Mouse (Mus musculus) olfactory bulb, adult 2 months (tissue): ENCODE data around the gene Nol8. TPM values are rescaled to one million over a fixed set of nuclear protein-coding genes. Genes with fewer than 3 reads are reported as not detected.
A peak's percentile ranks its signal among the peaks of the same experiment; 100 is the strongest.

Source experiments
- H3K27ac ChIP-seq: fragments of 200-500 bp; 2 replicates; pipeline ENCODE4 v1.5.1; 2012; ENCODE audit warnings: low read depth, low read length; ENCODE audit not compliant: insufficient read depth
- H3K4me1 ChIP-seq: fragments of 200-500 bp; 2 replicates; pipeline ENCODE4 v1.6.1; 2012; ENCODE audit warnings: low read length; ENCODE audit not compliant: control insufficient read depth, insufficient read depth
- H3K4me3 ChIP-seq: fragments of 200-500 bp; 2 replicates; pipeline ENCODE4 v1.5.1; 2012; ENCODE audit warnings: mild to moderate bottlenecking, low read depth, low read length, moderate library complexity; ENCODE audit not compliant: insufficient read depth
- CTCF ChIP-seq: fragments of 200-500 bp; IDR thresholded peaks from 2 replicates; pipeline ENCODE4 v1.5.1; 2012; ENCODE audit warnings: low read depth, mild to moderate bottlenecking, low read length, moderate library complexity; ENCODE audit not compliant: insufficient read depth
- POLR2A ChIP-seq: fragments of 200-500 bp; IDR thresholded peaks from 2 replicates; pipeline ENCODE4 v1.6.1; 2012; ENCODE audit warnings: mild to moderate bottlenecking, low read depth, low read length, moderate library complexity; ENCODE audit not compliant: insufficient read depth
- WGBS: fragments of 180-500 bp; shearing (Covaris S2); methylation state at CpG from one replicate; pipeline ENCODE4 v1.1.7; 2018; 5-methylcytosine and 5-hydroxymethylcytosine counted together
- polyA plus RNA-seq: library from polyadenylated mRNA; stranded (reverse); fragments of >200 nt; gene quantifications from 2 replicates; pipeline ENCODE4 v1.2.4, GENCODE M21; 2012; ENCODE audit warnings: low replicate concordance; ENCODE audit not compliant: missing spikeins, insufficient read depth, insufficient read length

Gene Nol8
- polyA plus RNA-seq = not detected in 2 replicates

DNA sequence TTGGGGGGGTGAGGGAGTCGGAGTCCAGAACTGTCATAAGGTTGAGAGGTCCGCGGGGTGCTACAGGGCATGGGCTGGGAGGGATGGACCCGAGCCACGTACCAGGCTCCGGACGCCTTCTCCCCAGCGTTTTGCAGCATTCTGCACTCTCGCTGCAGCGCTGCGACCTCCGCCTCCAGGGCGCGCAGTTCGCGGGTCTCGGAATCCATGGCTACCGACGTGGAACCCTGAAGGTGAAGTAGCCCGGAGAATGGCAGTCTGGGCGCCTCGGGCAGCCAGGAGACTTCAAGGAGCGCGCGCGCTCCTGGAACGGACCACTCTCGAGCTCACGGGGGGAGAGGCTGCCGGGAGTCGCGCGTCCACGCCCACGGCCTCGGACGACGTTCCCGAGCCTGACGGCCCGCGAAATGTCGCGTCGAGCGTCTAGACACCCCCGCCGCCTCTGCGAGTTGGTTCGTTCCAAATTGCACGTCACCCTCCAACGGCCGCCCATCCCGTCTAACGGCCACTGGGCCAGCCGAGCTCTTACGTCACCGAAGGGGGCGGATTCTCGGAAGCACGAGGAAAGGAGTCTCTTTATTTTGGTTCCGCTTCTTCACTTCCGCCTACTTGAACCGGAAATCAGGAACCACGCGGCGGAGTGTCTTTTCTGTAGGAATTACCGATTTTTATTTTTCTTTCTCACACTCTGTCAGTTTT lies at the start of gene Nol8, which contains the start of gene Cenpp:
Gene Nol8, plus strand, starts transcription at position 598 of the 699 bp plus-strand sequence.
Gene Cenpp, minus strand, starts transcription at position 305 of the 699 bp plus-strand sequence.
- H3K4me3 ChIP-seq = peak within 1 kb of the TSS; percentile 77
- no peaks in the 10 kb centered on the region for H3K4me1 ChIP-seq
- TF ChIP-seq CTCF (no peak), POLR2A (no peak)
- no peak within 1 kb of the TSS for H3K27ac ChIP-seq
- under 1% methylated on average over 68 of the region's 68 CpGs for WGBS

DNA sequence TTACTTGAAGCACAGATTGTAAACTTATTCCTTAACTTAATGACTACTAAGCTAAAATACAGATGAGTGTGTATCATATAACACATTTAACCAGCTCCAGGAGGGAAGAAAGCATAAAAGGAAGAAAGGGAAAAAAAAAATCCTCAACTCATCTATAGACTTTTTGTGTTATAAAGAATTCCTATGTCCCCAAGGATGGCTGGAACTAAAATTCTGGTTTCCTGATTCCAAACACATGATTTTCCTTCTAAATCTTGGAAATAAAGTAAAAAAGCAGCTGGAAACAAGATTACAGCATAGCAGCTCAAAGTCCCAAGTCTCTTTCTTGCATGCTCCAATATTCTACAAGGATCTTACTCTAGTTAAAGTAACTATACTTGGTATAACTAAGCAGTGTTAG lies 49.3 kb upstream of the Nol8 start:
- Histone ChIP-seq H3K27ac (no peak overlapping the region), H3K4me3 (no peak overlapping the region), H3K4me1 (no peaks in the 10 kb centered on the region)
- TF ChIP-seq CTCF (no peak), POLR2A (no peak)

- no peak for TF ChIP-seq CTCF
- Histone ChIP-seq H3K27ac (no peak within 1 kb of the TSS), H3K4me3 (no peak within 1 kb of the TSS), H3K4me1 (no peaks in the 10 kb centered on the region)
- WGBS = 60% methylated on average over 4 of the region's 4 CpGs
These were observed 45.2 kb upstream of the Nol8 start, which contains the start of gene Ogn for GRCm38 (mm10) chr13:49607714-49608113. Gene Ogn, plus strand, starts transcription at chr13:49608046.

DNA sequence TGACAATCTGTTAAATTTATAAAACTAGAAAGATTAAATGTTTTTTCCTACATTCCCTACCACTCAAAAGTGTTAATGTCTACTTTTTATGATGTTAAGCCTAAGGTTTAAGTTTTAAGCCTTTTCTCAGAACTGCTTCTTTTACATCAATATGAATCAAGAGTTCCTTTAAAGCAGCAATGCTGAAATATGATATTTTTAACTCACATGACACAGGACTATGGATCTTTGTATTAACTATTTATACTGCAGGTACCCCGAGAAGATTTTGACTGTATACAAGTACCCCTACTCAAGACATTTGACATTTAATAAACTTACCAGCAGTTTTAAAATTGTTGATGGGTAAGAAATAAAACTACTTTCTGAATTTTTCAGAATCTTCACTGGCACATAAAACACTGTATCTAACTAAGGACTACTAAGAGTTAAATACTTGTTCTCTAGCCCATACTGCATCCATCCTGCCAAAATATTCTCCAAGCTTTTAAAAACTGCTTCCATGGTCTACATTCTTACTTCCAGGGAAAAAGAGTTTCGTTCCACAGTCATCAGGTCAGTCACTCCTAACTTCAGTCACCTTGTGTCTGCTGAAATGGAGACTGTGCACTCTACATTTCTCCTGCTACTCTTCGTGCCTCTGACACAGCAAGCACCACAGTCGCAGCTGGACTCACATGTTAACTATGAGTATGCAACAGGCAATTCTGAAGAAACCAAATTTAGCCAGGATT lies 44.1 kb upstream of the Nol8 start:
- TF ChIP-seq CTCF (no peak), POLR2A (no peak)
- H3K27ac ChIP-seq = no peak overlapping the region
- H3K4me1 ChIP-seq = no peaks in the 10 kb centered on the region
- WGBS = 70% methylated on average over 4 of the region's 4 CpGs
- H3K4me3 ChIP-seq = no peak overlapping the region

DNA sequence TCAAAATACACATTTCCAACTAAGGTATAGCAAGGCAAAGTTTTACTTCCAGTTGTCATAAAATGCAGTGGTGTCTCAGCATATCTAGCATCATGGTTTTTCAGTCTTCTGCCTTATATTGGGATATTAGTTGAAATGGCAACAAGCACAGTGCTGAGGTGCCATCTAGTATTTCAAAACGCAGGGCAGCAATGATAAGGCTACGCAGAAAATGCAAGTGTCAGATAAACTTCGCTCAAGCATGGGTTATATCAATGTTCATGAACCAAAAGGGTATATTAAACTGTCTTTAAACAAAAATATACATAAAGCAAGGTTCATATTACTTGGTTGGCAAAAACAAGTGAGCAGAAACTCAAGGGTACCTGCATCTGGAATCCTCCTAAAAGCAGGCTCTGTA lies 35.9 kb upstream of the Nol8 start:
- TF ChIP-seq POLR2A = no peak
- no peak for TF ChIP-seq CTCF
- Histone ChIP-seq H3K27ac (no peak overlapping the region), H3K4me3 (no peak overlapping the region), H3K4me1 (no peaks in the 10 kb centered on the region)
- WGBS = 97% methylated on average over 3 of the region's 3 CpGs

GRCm38 (mm10) chr13:49618365-49618764 lies 34.5 kb upstream of the Nol8 start:
- Histone ChIP-seq H3K27ac (no peak overlapping the region), H3K4me3 (no peak overlapping the region), H3K4me1 (no peaks in the 10 kb centered on the region)
- TF ChIP-seq CTCF (no peak), POLR2A (no peak)

- H3K27ac ChIP-seq = no peak overlapping the region
- H3K4me3 ChIP-seq = no peak overlapping the region
- no peaks in the 10 kb centered on the region; the same call in 1 of the 2 replicates for H3K4me1 ChIP-seq
- WGBS = 68% methylated on average over 1 of the region's 1 CpGs
- no peak for TF ChIP-seq CTCF
- no peak for TF ChIP-seq POLR2A
These were observed 29.7 kb upstream of the Nol8 start for GRCm38 (mm10) chr13:49623216-49623615.

- TF ChIP-seq POLR2A (no peak), CTCF (no peak)
- no peaks in the 10 kb centered on the region; the same call in 1 of the 2 replicates for H3K4me1 ChIP-seq
- H3K27ac ChIP-seq = no peak overlapping the region
- H3K4me3 ChIP-seq = no peak overlapping the region
These were observed 24.7 kb upstream of the Nol8 start for GRCm38 (mm10) chr13:49628167-49628566.

- no peaks in the 10 kb centered on the region; the same call in 1 of the 2 replicates for H3K4me1 ChIP-seq
These were observed 23.8 kb upstream of the Nol8 start for GRCm38 (mm10) chr13:49629076-49629475.

More at GRCm38 (mm10) chr13:49629076-49629475, 23.8 kb upstream of the Nol8 start:
- WGBS = 95% methylated on average over 2 of the region's 2 CpGs
- no peak for TF ChIP-seq CTCF
- no peak for TF ChIP-seq POLR2A
- Histone ChIP-seq H3K27ac (no peak overlapping the region), H3K4me3 (no peak overlapping the region)
